Mouse (Mus musculus): ENCODE results near the gene Carm1.

DNA sequence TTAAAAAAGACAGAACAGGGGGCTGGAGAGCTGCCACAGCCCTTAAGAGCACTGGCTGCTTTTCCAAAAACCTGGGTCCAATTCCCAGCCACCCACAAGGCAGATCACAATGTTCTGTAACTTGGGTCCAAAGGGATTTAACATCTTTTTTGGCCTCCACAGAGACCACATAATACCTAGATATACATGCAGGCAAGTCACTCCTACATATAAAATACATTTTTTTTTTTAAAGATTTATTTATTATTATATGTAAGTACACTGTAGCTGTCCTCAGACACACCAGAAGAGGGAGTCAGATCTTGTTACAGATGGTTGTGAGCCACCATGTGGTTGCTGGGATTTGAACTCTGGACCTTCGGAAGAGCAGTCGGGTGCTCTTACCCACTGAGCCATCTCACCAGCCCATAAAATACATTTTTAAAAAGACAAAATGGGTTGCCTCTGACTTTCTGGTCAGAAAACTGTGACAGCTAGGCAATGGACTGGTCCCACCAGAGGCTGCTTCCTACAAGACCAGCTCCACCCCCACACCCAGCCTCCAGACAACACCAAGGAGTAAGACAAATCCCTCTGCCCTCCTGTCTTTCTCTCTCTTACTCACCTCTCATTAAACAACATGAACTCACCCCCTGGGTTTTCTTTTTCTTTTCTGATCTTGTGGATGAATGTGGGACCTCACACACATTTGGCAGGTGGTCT lies 19.4 kb upstream of the Carm1 start:
- no peak for TF ChIP-seq POLR2A (IDR thresholded peaks at IDR 0.05; ENCODE audit: control insufficient read depth, extremely low read depth, insufficient read depth, low read length, poor library complexity)
- no peak for TF ChIP-seq CTCF (IDR thresholded peaks at IDR 0.05; ENCODE audit: borderline replicate concordance, control insufficient read depth, extremely low read depth, insufficient read depth, low read length, poor library complexity)

Measured in thymus, adult 2 months (tissue).